In genomic region chr14:57999402-57999734, GRCm38 (mm10) we compare ENCODE assay signal across 8 mouse cellular contexts. TPM values are rescaled to one million over a fixed set of nuclear protein-coding genes. Genes with fewer than 3 reads are reported as not detected.
DNase-seq lines count a peak whose midpoint lies in the region; ATAC-seq and TF ChIP-seq lines count a peak whose summit lies in the region.

No protein-coding gene starts in this region.

- no peak overlapping the region for H3ac ChIP-seq in C2C12 (ENCODE audit: control insufficient read depth, insufficient read length, low read depth)

- no peaks in the 10 kb centered on the region for H3K9me3 ChIP-seq in forebrain, embryonic 13.5 days (replicated peaks)
- peaks cover 3% of the 10 kb centered on the region; the same call in 1 of the 2 replicates for H3K9me3 ChIP-seq in liver, embryonic 14.5 days (ENCODE audit: control insufficient read depth, low read length)

- H3K79me3 ChIP-seq in C2C12 (ENCODE audit: low read depth), result peaks cover 17% of the 10 kb centered on the region

- 0 out of 2 replicates have a peak, but pooled peaks cover 1% of the 10 kb centered on the region for H3K79me2 ChIP-seq in heart, adult 2 months (replicated peaks; ENCODE audit: control insufficient read depth, insufficient read depth, low read length)
- peaks cover 40% of the 10 kb centered on the region for H3K79me2 ChIP-seq in C2C12 (ENCODE audit: control insufficient read depth, insufficient read depth)

- 31% methylated on average over 5 of the region's 5 CpGs for WGBS in heart, adult 2 months
- WGBS in forebrain, embryonic 13.5 days, result 37% methylated on average over 5 of the region's 5 CpGs
- 27% methylated on average over 5 of the region's 5 CpGs for WGBS in liver, embryonic 14.5 days (ENCODE audit: insufficient replicate concordance)

- no peaks in the 10 kb centered on the region; the same call in none of the 2 replicates for H3K36me3 ChIP-seq in heart, adult 2 months (ENCODE audit: control insufficient read depth, insufficient read depth, low read length)
- no peaks in the 10 kb centered on the region for H3K36me3 ChIP-seq in C2C12 (ENCODE audit: control insufficient read depth, insufficient read depth)
- H3K36me3 ChIP-seq in forebrain, embryonic 13.5 days (ENCODE audit: poor library complexity, severe bottlenecking), result peaks cover 2% of the 10 kb centered on the region; the same call in 1 of the 2 replicates
- no peaks in the 10 kb centered on the region for H3K36me3 ChIP-seq in liver, embryonic 14.5 days (replicated peaks; ENCODE audit: control insufficient read depth, insufficient read depth, low read depth)

- no peak for TF ChIP-seq EP300 in heart, adult 2 months (IDR thresholded peaks at IDR 0.05; ENCODE audit: insufficient read depth, low read depth, low read length)
- TF ChIP-seq EP300 in liver, embryonic 14.5 days (IDR thresholded peaks at IDR 0.05; ENCODE audit: low read depth), result no peak

- intact Hi-C loops in heart, adult 2 months (cut with DNase I), result loop anchor here (10.0 kb wide), 1 partner anchor 55 kb away; no protein-coding TSS in a partner anchor
- intact Hi-C loops in heart, postnatal 10 days (cut with DNase I), result loop anchor here (10.0 kb wide), 1 partner anchor 315 kb away; no protein-coding TSS in a partner anchor

- no peaks in the 10 kb centered on the region for H3K27me3 ChIP-seq in heart, adult 2 months (ENCODE audit: control insufficient read depth, insufficient read depth, low read length)
- no peaks in the 10 kb centered on the region for H3K27me3 ChIP-seq in C2C12 (ENCODE audit: control insufficient read depth, insufficient read depth, insufficient read length)
- no peaks in the 10 kb centered on the region for H3K27me3 ChIP-seq in forebrain, embryonic 13.5 days
- no peaks in the 10 kb centered on the region for H3K27me3 ChIP-seq in liver, embryonic 14.5 days (ENCODE audit: control insufficient read depth, insufficient read depth, low read length)

- no peak overlapping the region for H3K9ac ChIP-seq in heart, adult 2 months (ENCODE audit: low read depth, low read length)
- H3K9ac ChIP-seq in forebrain, embryonic 13.5 days, result peak overlapping the region; percentile 87
- H3K9ac ChIP-seq in liver, embryonic 14.5 days (replicated peaks), result no peak overlapping the region

- ATAC-seq in forebrain, embryonic 13.5 days, result no peak
- ATAC-seq in liver, embryonic 14.5 days (ENCODE audit: insufficient read depth), result no peak

- peak; percentile 40 for TF ChIP-seq CTCF in heart, adult 2 months (IDR thresholded peaks at IDR 0.05)
- TF ChIP-seq CTCF in C2C12 (IDR thresholded peaks at IDR 0.05; ENCODE audit: control insufficient read depth, insufficient read depth, insufficient read length), result no peak
- no peak for TF ChIP-seq CTCF in liver, embryonic 14.5 days (IDR thresholded peaks at IDR 0.05; ENCODE audit: low read depth)

- no peak for DNase-seq in heart, adult 2 months
- DNase-seq in heart, postnatal 10 days, result no peak
- DNase-seq in liver, embryonic 14.5 days (ENCODE audit: low read depth in 3 of 3, low spot score in 3 of 3), result no peak
- DNase-seq in adipocyte (ENCODE audit: low spot score), result no peak
- DNase-seq in embryo, embryonic 9.5 days (ENCODE audit: extremely low spot score), result no peak
- DNase-seq in left cerebral cortex, adult 8-10 months (ENCODE audit: low spot score in 2 of 2), result no peak

- H3K27ac ChIP-seq in heart, adult 2 months, result peak overlapping the region; percentile 71
- 0 out of 2 replicates have a peak overlapping the region, but pooled peaks have one; percentile 87 for H3K27ac ChIP-seq in forebrain, embryonic 13.5 days
- H3K27ac ChIP-seq in liver, embryonic 14.5 days, result no peak overlapping the region

- H3K4me2 ChIP-seq in forebrain, embryonic 13.5 days, result peak overlapping the region; percentile 73
- peak overlapping the region; percentile 73 for H3K4me2 ChIP-seq in liver, embryonic 14.5 days (ENCODE audit: low read depth)

- no peak for TF ChIP-seq POLR2A in heart, adult 2 months (IDR thresholded peaks at IDR 0.05; ENCODE audit: insufficient read depth, low read depth, low read length)

- H3K4me1 ChIP-seq in heart, adult 2 months (ENCODE audit: control insufficient read depth, insufficient read depth, low read length), result peaks cover 2% of the 10 kb centered on the region; the same call in 1 of the 2 replicates
- peaks cover 11% of the 10 kb centered on the region for H3K4me1 ChIP-seq in forebrain, embryonic 13.5 days
- peaks cover 9 to 10% of the 10 kb centered on the region in 2 experiments for H3K4me1 ChIP-seq in liver, embryonic 14.5 days (replicated peaks; ENCODE audit: control insufficient read depth in 2 of 2, insufficient read depth in 2 of 2, low read length in 1 of 2)

- H3K4me3 ChIP-seq in heart, adult 2 months, result peak overlapping the region; percentile 84
- peak overlapping the region; percentile 85 for H3K4me3 ChIP-seq in C2C12 (ENCODE audit: insufficient read depth, poor library complexity, severe bottlenecking)
- H3K4me3 ChIP-seq in forebrain, embryonic 13.5 days, result peak overlapping the region; percentile 88
- peak overlapping the region; percentile 67 to 98 for H3K4me3 ChIP-seq in liver, embryonic 14.5 days (ENCODE audit: insufficient read depth in 1 of 2, low read depth in 2 of 2, low read length in 2 of 2)

TF ChIP-seq in C2C12, 6 proteins besides CTCF, POLR2A, EP300 and RAD21:
- no peak for TF ChIP-seq FOSL1 (IDR thresholded peaks at IDR 0.05; ENCODE audit: insufficient read depth, low read length, poor library complexity, severe bottlenecking)
- TF ChIP-seq MYOD1 (IDR thresholded peaks at IDR 0.05; ENCODE audit: control insufficient read depth, insufficient read length, low read depth), result no peak
- TF ChIP-seq CEBPB (IDR thresholded peaks at IDR 0.05; ENCODE audit: low read depth), result no peak
- TF ChIP-seq MAX (IDR thresholded peaks at IDR 0.05), result no peak
- TF ChIP-seq USF1 (IDR thresholded peaks at IDR 0.05; ENCODE audit: low read depth), result no peak
- no peak for TF ChIP-seq MYOG (IDR thresholded peaks at IDR 0.05; ENCODE audit: control insufficient read depth, extremely low read depth, insufficient read length)

RNA-seq across cellular contexts. Expression of gene Micu2, which starts 0.3 kb away (rescaled TPM):
- 10 to 100 TPM; 70.3 to 77.7 TPM for total RNA-seq in heart, adult 2 months (2021)
- polyA plus RNA-seq in heart, adult 2 months (2012; rRNA removed), result 22.1 and 35.6 TPM in 2 replicates
- 10 to 100 TPM; 73.3 to 78.7 TPM for total RNA-seq in heart, postnatal 10 days (2021)
- 33.2 TPM for polyA plus RNA-seq in C2C12 (2012; fragmentation: generic; extraction: Trizol)
- polyA plus RNA-seq in forebrain, embryonic 13.5 days (2015; fragmentation: Nextera tagmentation; extraction: Ambion mirVana), result 64.2 and 69.1 TPM in 2 replicates
- 9.0 and 13.6 TPM in 2 replicates for polyA plus RNA-seq in liver, embryonic 14.5 days (2012; rRNA removed)
- polyA plus RNA-seq in liver, embryonic 14.5 days (2014; fragmentation: Nextera tagmentation; extraction: Ambion mirVana), result 25.6 and 30.9 TPM in 2 replicates
- 10 to 100 TPM; 22.6 to 25.0 (median 23.6) TPM for total RNA-seq in left cerebral cortex, adult 8-10 months (2022)
